Mouse (Mus musculus) heart, adult 11 months (tissue): ENCODE measurements around the gene Lrrc7.
A peak's percentile ranks its signal among the peaks of the same experiment; 100 is the strongest.

ENCODE experiments used
- DNase-seq: peaks from one replicate; pipeline ENCODE4 v3.0.0; 2022

Gene Lrrc7

GRCm38 (mm10) chr3:158065256-158065655 is 496.8 kb downstream of the Lrrc7 start:
- DNase-seq, result peak; percentile 37

DNA sequence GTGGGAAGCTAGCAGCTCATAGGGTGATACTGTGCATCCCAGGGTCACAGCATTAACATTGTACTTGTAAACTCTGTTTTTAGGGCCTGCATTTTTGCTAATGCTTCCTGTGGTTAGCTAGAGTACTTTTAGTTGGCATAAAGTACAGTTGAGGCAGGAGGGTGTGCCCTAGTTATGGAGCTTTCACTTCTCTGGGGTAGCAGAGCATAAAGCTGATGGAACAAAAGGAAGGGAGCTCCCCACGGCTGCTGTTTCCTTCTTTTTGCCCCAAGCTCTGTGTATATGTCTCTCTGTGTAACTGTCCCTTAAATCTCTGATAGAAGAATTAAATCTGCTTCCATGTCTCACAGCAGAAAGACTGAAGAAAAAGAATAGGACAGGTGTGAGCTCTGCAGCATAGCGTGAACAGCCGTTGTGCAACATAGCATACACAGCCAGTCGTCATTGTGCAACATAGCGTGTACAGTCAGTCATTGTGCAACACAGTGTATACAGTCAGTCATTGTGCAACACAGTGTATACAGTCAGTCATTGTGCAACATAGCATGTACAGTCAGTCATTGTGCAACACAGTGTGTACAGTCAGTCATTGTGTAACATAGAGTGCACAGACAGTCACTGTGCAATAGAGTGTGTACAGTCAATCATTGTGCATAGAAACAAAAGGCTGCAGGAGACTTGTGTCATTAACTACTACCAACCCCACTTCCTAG is 500.1 kb downstream of the Lrrc7 start:
- peak; percentile 88 for DNase-seq

DNA sequence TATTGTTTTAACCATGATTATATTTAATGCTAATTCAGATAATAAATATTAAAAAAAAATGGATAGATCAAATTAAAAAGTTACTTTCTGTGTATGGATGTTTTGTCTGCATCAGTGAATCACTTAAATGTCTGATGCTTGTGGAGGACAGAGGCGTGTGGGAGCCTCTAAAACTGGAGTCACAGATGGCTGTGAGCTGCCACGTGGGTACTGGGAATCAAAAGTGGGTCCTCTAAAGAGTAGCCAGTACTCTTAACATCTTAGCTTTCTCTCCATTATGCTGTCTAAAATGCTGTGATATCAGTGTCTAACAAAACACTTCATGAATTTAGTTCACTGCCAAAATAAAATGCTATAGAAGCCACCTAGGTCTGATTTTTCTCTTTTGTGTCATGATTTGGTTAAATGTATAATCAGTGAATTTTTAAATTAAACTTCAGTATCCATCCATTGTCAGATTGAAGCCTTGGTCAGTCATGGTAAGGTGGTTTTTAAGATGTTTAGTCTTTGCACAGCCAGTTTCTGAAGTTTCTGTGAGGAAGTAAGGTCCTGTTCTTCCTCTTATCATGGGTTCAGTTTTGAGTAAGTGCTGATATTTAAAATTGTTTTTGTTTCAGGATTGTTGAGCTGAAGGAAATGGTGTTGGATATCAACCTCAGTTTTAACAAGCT is 501.3 kb downstream of the Lrrc7 start:
- peak; percentile 29 for DNase-seq

DNA sequence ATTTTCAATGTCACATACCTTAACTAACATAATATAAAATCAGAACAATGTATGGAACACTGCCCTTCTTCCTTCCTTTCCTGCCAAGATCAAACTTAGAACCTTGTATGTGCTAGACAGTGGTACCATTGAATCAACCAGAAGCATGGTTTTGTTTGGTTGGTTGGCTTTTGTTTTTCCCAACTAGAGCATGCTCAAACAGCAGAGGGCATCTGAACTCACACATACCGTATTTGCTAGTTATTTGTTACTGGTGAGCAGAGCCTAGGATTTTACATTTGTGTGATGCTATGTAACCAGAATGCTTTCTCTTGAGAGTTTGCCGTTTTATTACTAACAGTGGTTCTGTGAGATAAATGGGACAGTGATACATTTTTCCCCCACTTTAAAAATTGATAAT is 512.5 kb downstream of the Lrrc7 start:
- peak; percentile 13 for DNase-seq

DNA sequence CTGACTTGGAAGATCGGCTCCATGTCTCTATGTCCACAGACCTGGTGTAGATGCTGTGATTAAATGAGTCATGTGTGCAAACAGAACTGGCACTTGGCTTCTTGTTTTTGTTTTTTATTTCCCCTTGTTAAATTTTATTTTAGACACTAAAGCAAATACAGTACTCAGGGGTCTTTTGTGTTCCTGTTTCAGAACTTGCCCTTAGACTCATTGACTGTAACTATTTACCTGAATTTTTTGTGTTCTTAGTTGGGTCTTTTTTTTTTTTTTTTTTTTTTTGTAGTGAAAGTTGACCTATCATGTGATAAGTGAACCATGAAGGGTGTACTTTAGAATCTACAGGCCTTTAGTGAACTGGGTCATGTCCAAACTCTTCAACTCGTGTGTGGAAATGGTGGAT is 521.3 kb downstream of the Lrrc7 start:
- DNase-seq, result no peak

GRCm38 (mm10) chr3:158038106-158038505 is 523.9 kb downstream of the Lrrc7 start:
- DNase-seq, result no peak

- DNase-seq, result peak; percentile 99
Observed at GRCm38 (mm10) chr3:158036329-158036988, 525.6 kb downstream of the Lrrc7 start, which contains the start of the genes Srsf11 and Lrrc40. Gene Srsf11 (minus strand): TSS chr3:158036639. Gene Lrrc40 (plus strand): TSS chr3:158036662.

- no peak for DNase-seq
Observed at GRCm38 (mm10) chr3:158035866-158036265, 526.2 kb downstream of the Lrrc7 start.
